ENCODE assay signal across 13 mouse cellular contexts in genomic region chr4:44253191-44253590, GRCm38 (mm10). TPM values are rescaled to one million over a fixed set of nuclear protein-coding genes. Genes with fewer than 3 reads are reported as not detected.
A peak's percentile ranks its signal among the peaks of the same experiment; 100 is the strongest.
DNase-seq lines count a peak whose midpoint lies in the region; ATAC-seq and TF ChIP-seq lines count a peak whose summit lies in the region.
"Had no signal": no experiment of that assay in that cellular context is flagged by ENCODE, and none has a peak within 500 bp of the region (broad histone marks: within the 10 kb centered on the region; RNA-seq: fewer than 3 reads in every experiment).

No protein-coding gene starts in this region.

- no peak for ATAC-seq in lung, embryonic 14.5 days (ENCODE audit: insufficient read depth)
- ATAC-seq in hindbrain, embryonic 14.5 days (ENCODE audit: low FRiP score), result no peak
- ATAC-seq in liver, embryonic 14.5 days (ENCODE audit: insufficient read depth), result peak; percentile 64; the same call in 1 of the 2 replicates
- ATAC-seq in neural tube, embryonic 13.5 days (ENCODE audit: low read depth), result no peak

- H3K9ac ChIP-seq in lung, embryonic 14.5 days, result no peak overlapping the region
- no peak overlapping the region for H3K9ac ChIP-seq in hindbrain, embryonic 14.5 days
- no peak overlapping the region for H3K9ac ChIP-seq in liver, embryonic 14.5 days (replicated peaks)
- H3K9ac ChIP-seq in neural tube, embryonic 13.5 days, result no peak overlapping the region
- H3K9ac ChIP-seq: embryonic facial prominence, embryonic 13.5 days had no signal

- no peak for TF ChIP-seq CTCF in lung, embryonic 14.5 days (IDR thresholded peaks at IDR 0.05; ENCODE audit: low read depth)
- no peak for TF ChIP-seq CTCF in liver, embryonic 14.5 days (IDR thresholded peaks at IDR 0.05; ENCODE audit: low read depth)

- peaks cover under 1% of the 10 kb centered on the region; the same call in 1 of the 2 replicates for H3K4me1 ChIP-seq in lung, embryonic 14.5 days (ENCODE audit: insufficient read depth)
- peaks cover 4% of the 10 kb centered on the region for H3K4me1 ChIP-seq in hindbrain, embryonic 14.5 days (replicated peaks; ENCODE audit: control insufficient read depth, insufficient read depth, low read length)
- peaks cover 6 to 17% of the 10 kb centered on the region in 2 experiments; a peak in 3 of 4 replicates for H3K4me1 ChIP-seq in liver, embryonic 14.5 days (replicated peaks; ENCODE audit: control insufficient read depth in 2 of 2, insufficient read depth in 2 of 2, low read length in 1 of 2)
- peaks cover 45% of the 10 kb centered on the region for H3K4me1 ChIP-seq in neural tube, embryonic 13.5 days (replicated peaks)

- H3K4me3 ChIP-seq in lung, embryonic 14.5 days (ENCODE audit: low read depth, low read length), result no peak overlapping the region
- no peak overlapping the region for H3K4me3 ChIP-seq in hindbrain, embryonic 14.5 days (replicated peaks; ENCODE audit: low read length)
- no peak overlapping the region for H3K4me3 ChIP-seq in liver, embryonic 14.5 days (ENCODE audit: insufficient read depth in 1 of 2, low read depth in 2 of 2, low read length in 2 of 2)
- H3K4me3 ChIP-seq in neural tube, embryonic 13.5 days, result no peak overlapping the region
- H3K4me3 ChIP-seq: embryonic facial prominence, embryonic 13.5 days had no signal

- no peak overlapping the region for H3K27ac ChIP-seq in lung, embryonic 14.5 days (ENCODE audit: low read depth)
- H3K27ac ChIP-seq in hindbrain, embryonic 14.5 days, result no peak overlapping the region
- H3K27ac ChIP-seq in liver, embryonic 14.5 days, result no peak overlapping the region
- no peak overlapping the region for H3K27ac ChIP-seq in neural tube, embryonic 13.5 days (replicated peaks)
- H3K27ac ChIP-seq: embryonic facial prominence, embryonic 13.5 days had no signal

- 5% methylated on average over 6 of the region's 6 CpGs for WGBS in lung, embryonic 14.5 days
- WGBS in hindbrain, embryonic 14.5 days, result 15% methylated on average over 6 of the region's 6 CpGs
- WGBS in liver, embryonic 14.5 days (ENCODE audit: insufficient replicate concordance), result 7% methylated on average over 6 of the region's 6 CpGs
- 16% methylated on average over 6 of the region's 6 CpGs for WGBS in neural tube, embryonic 13.5 days

- no peak for TF ChIP-seq EP300 in liver, embryonic 14.5 days (IDR thresholded peaks at IDR 0.05; ENCODE audit: low read depth)

- peak overlapping the region; percentile 39 for H3K4me2 ChIP-seq in lung, embryonic 14.5 days
- peak overlapping the region; percentile 5; the same call in 1 of the 2 replicates for H3K4me2 ChIP-seq in hindbrain, embryonic 14.5 days (replicated peaks)
- peak overlapping the region; percentile 33 for H3K4me2 ChIP-seq in liver, embryonic 14.5 days (ENCODE audit: low read depth)
- H3K4me2 ChIP-seq in neural tube, embryonic 13.5 days, result peak overlapping the region; percentile 31
- H3K4me2 ChIP-seq: embryonic facial prominence, embryonic 13.5 days had no signal

- H3K36me3 ChIP-seq in lung, embryonic 14.5 days (ENCODE audit: insufficient read depth), result no peaks in the 10 kb centered on the region
- no peaks in the 10 kb centered on the region for H3K36me3 ChIP-seq in hindbrain, embryonic 14.5 days (replicated peaks; ENCODE audit: control insufficient read depth, insufficient read depth)
- H3K36me3 ChIP-seq in liver, embryonic 14.5 days (replicated peaks; ENCODE audit: control insufficient read depth, insufficient read depth, low read depth), result no peaks in the 10 kb centered on the region
- no peaks in the 10 kb centered on the region for H3K36me3 ChIP-seq in neural tube, embryonic 13.5 days
- H3K36me3 ChIP-seq: embryonic facial prominence, embryonic 13.5 days; G1E had no signal

- H3K27me3 ChIP-seq in lung, embryonic 14.5 days (ENCODE audit: insufficient read depth, low read length), result no peaks in the 10 kb centered on the region
- no peaks in the 10 kb centered on the region for H3K27me3 ChIP-seq in hindbrain, embryonic 14.5 days (ENCODE audit: control insufficient read depth, insufficient read depth, low read length)
- peaks cover 3% of the 10 kb centered on the region; the same call in 1 of the 2 replicates for H3K27me3 ChIP-seq in liver, embryonic 14.5 days (ENCODE audit: control insufficient read depth, insufficient read depth, low read length)
- no peaks in the 10 kb centered on the region for H3K27me3 ChIP-seq in neural tube, embryonic 13.5 days

- H3K9me3 ChIP-seq in lung, embryonic 14.5 days (ENCODE audit: low read depth, low read length), result no peaks in the 10 kb centered on the region
- no peaks in the 10 kb centered on the region for H3K9me3 ChIP-seq in hindbrain, embryonic 14.5 days (ENCODE audit: control insufficient read depth, low read length)
- no peaks in the 10 kb centered on the region for H3K9me3 ChIP-seq in liver, embryonic 14.5 days (ENCODE audit: control insufficient read depth, low read length)
- H3K9me3 ChIP-seq in neural tube, embryonic 13.5 days, result no peaks in the 10 kb centered on the region
- H3K9me3 ChIP-seq: embryonic facial prominence, embryonic 13.5 days; G1E had no signal

- DNase-seq in lung, embryonic 14.5 days, result no peak
- DNase-seq in lung, postnatal 4 days, result no peak
- DNase-seq in hindbrain, embryonic 14.5 days (ENCODE audit: low spot score), result no peak
- DNase-seq in liver, embryonic 14.5 days (ENCODE audit: low read depth in 3 of 3, low spot score in 3 of 3), result no peak
- DNase-seq in adrenal gland, adult 2 months, result no peak
- no peak for DNase-seq in gastrocnemius, adult 8-10 months (ENCODE audit: low spot score in 2 of 2)
- DNase-seq: cerebellum, adult 9-11 months; kidney, adult 9 months; layer of hippocampus, postnatal 36 days; thymus, postnatal 36 days had no signal

RNA-seq across cellular contexts. Expression of gene Rnf38, which starts 19.6 kb away (rescaled TPM):
- 30.7 and 33.2 TPM in 2 replicates for polyA plus RNA-seq in lung, embryonic 14.5 days (2014; fragmentation: Nextera tagmentation; extraction: Ambion mirVana)
- 46.6 and 48.2 TPM in 2 replicates for polyA plus RNA-seq in hindbrain, embryonic 14.5 days (2014; fragmentation: Nextera tagmentation; extraction: Ambion mirVana)
- polyA plus RNA-seq in liver, embryonic 14.5 days (2012; rRNA removed), result 24.7 and 26.2 TPM in 2 replicates
- polyA plus RNA-seq in liver, embryonic 14.5 days (2014; fragmentation: Nextera tagmentation; extraction: Ambion mirVana), result 14.0 and 15.4 TPM in 2 replicates
- 34.1 and 36.2 TPM in 2 replicates for polyA plus RNA-seq in neural tube, embryonic 13.5 days (2015; fragmentation: Nextera tagmentation; extraction: Ambion mirVana)
- total RNA-seq in adrenal gland, adult 2 months (2021), result 10 to 100 TPM; 31.6 to 44.7 TPM
- polyA plus RNA-seq in adrenal gland, adult 2 months (2012; rRNA removed), result 72.6 and 95.3 TPM in 2 replicates
- total RNA-seq in gastrocnemius, adult 8-10 months (2022), result 10 to 100 TPM; 10.5 to 12.9 (median 11.5) TPM

RNA-seq across cellular contexts. Expression of gene Melk, which starts 47.5 kb away (rescaled TPM):
- polyA plus RNA-seq in lung, embryonic 14.5 days (2014; fragmentation: Nextera tagmentation; extraction: Ambion mirVana), result 58.5 and 61.9 TPM in 2 replicates
- 5.7 and 7.7 TPM in 2 replicates for polyA plus RNA-seq in hindbrain, embryonic 14.5 days (2014; fragmentation: Nextera tagmentation; extraction: Ambion mirVana)
- 7.1 and 10.9 TPM in 2 replicates for polyA plus RNA-seq in liver, embryonic 14.5 days (2012; rRNA removed)
- polyA plus RNA-seq in liver, embryonic 14.5 days (2014; fragmentation: Nextera tagmentation; extraction: Ambion mirVana), result 19.4 and 19.9 TPM in 2 replicates
- 7.9 and 10.1 TPM in 2 replicates for polyA plus RNA-seq in neural tube, embryonic 13.5 days (2015; fragmentation: Nextera tagmentation; extraction: Ambion mirVana)
- total RNA-seq in adrenal gland, adult 2 months (2021), result under 1 TPM; 0.72 to 0.86 TPM
- polyA plus RNA-seq in adrenal gland, adult 2 months (2012; rRNA removed), result 0.22 TPM in 2 replicates
- not detected for total RNA-seq in gastrocnemius, adult 8-10 months (2022)
